Mouse (Mus musculus): ENCODE data around the gene Tmbim7. TPM values are rescaled to one million over a fixed set of nuclear protein-coding genes. Genes with fewer than 3 reads are reported as not detected.

Tmbim7 gene
- polyA plus RNA-seq, 1 experiment from 2014 or later: not detected

- 80% methylated on average over 16 of the region's 16 CpGs for WGBS
- no peaks in the 10 kb centered on the region for H3K36me3 ChIP-seq (ENCODE audit: control insufficient read depth, insufficient read depth, low read length)
- H3K27me3 ChIP-seq (ENCODE audit: control insufficient read depth, insufficient read depth, low read length): no peaks in the 10 kb centered on the region
- no peaks in the 10 kb centered on the region for H3K4me1 ChIP-seq (replicated peaks; ENCODE audit: control insufficient read depth, insufficient read depth)
- H3K4me3 ChIP-seq (ENCODE audit: low read depth, low read length): no peak overlapping the region
- no peak overlapping the region for H3K27ac ChIP-seq (replicated peaks)
- no peak for TF ChIP-seq CTCF (IDR thresholded peaks at IDR 0.05; ENCODE audit: low read depth)
- no peak overlapping the region for H3K9ac ChIP-seq (ENCODE audit: low read length)
- ATAC-seq (ENCODE audit: low FRiP score, low TSS enrichment) (no peak), DNase-seq (ENCODE audit: low spot score) (no peak)
- H3K9me3 ChIP-seq (ENCODE audit: control insufficient read depth, low read length): no peaks in the 10 kb centered on the region
- no peak overlapping the region for H3K4me2 ChIP-seq (replicated peaks; ENCODE audit: low read depth)
These were observed 19.3 kb upstream of the Tmbim7 start for GRCm38 (mm10) chr5:3631512-3632271.

GRCm38 (mm10) chr5:3632285-3632684, 18.7 kb upstream of the Tmbim7 start:
- no peak overlapping the region for H3K27ac ChIP-seq (replicated peaks)
- DNase-seq (ENCODE audit: low spot score): no peak
- H3K36me3 ChIP-seq (ENCODE audit: control insufficient read depth, insufficient read depth, low read length): no peaks in the 10 kb centered on the region
- no peak overlapping the region for H3K4me3 ChIP-seq (ENCODE audit: low read depth, low read length)
- no peak overlapping the region for H3K4me2 ChIP-seq (replicated peaks; ENCODE audit: low read depth)
- TF ChIP-seq EP300 (optimal IDR thresholded peaks at IDR 0.05) (no peak), CTCF (IDR thresholded peaks at IDR 0.05; ENCODE audit: low read depth) (no peak)
- H3K9ac ChIP-seq (ENCODE audit: low read length): no peak overlapping the region
- H3K4me1 ChIP-seq (replicated peaks; ENCODE audit: control insufficient read depth, insufficient read depth): no peaks in the 10 kb centered on the region
- H3K9me3 ChIP-seq (ENCODE audit: control insufficient read depth, low read length): no peaks in the 10 kb centered on the region
- no peak for ATAC-seq (ENCODE audit: low FRiP score, low TSS enrichment)
- H3K27me3 ChIP-seq (ENCODE audit: control insufficient read depth, insufficient read depth, low read length): no peaks in the 10 kb centered on the region
- 87% methylated on average over 5 of the region's 5 CpGs for WGBS

- DNase-seq (ENCODE audit: low spot score) (no peak), ATAC-seq (ENCODE audit: low FRiP score, low TSS enrichment) (no peak)
- no peaks in the 10 kb centered on the region for H3K36me3 ChIP-seq (ENCODE audit: control insufficient read depth, insufficient read depth, low read length)
- H3K4me3 ChIP-seq (ENCODE audit: low read depth, low read length): no peak overlapping the region
- H3K4me2 ChIP-seq (replicated peaks; ENCODE audit: low read depth): no peak overlapping the region
- TF ChIP-seq EP300 (optimal IDR thresholded peaks at IDR 0.05) (no peak), CTCF (IDR thresholded peaks at IDR 0.05; ENCODE audit: low read depth) (no peak)
- 90% methylated on average over 13 of the region's 13 CpGs for WGBS
- H3K4me1 ChIP-seq (replicated peaks; ENCODE audit: control insufficient read depth, insufficient read depth): no peaks in the 10 kb centered on the region
- no peak overlapping the region for H3K27ac ChIP-seq (replicated peaks)
- no peak overlapping the region for H3K9ac ChIP-seq (ENCODE audit: low read length)
- H3K27me3 ChIP-seq (ENCODE audit: control insufficient read depth, insufficient read depth, low read length): no peaks in the 10 kb centered on the region
- H3K9me3 ChIP-seq (ENCODE audit: control insufficient read depth, low read length): no peaks in the 10 kb centered on the region
These were observed 17.7 kb upstream of the Tmbim7 start for GRCm38 (mm10) chr5:3633315-3633714.

DNA sequence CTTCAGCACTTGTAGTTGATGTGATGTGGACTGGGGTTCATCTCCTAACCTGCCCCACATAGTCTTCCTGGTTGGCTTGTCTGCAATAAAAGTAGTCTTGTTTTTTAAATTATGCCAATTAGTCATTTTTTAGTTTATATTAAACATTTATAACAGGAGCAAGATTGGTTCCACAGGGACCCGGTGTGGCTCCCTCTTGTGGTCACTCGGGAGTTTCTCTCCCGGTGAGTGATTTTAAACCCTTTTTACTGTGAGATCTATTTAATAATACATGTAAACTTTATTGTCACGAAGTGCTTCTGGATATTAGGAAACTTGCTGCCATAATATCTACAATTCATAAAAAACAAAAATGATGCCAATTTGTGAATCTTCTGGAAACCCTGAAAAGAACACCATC, 17.0 kb upstream of the Tmbim7 start:
- WGBS: 70% methylated on average over 4 of the region's 4 CpGs
- H3K4me1 ChIP-seq (replicated peaks; ENCODE audit: control insufficient read depth, insufficient read depth): no peaks in the 10 kb centered on the region

DNA sequence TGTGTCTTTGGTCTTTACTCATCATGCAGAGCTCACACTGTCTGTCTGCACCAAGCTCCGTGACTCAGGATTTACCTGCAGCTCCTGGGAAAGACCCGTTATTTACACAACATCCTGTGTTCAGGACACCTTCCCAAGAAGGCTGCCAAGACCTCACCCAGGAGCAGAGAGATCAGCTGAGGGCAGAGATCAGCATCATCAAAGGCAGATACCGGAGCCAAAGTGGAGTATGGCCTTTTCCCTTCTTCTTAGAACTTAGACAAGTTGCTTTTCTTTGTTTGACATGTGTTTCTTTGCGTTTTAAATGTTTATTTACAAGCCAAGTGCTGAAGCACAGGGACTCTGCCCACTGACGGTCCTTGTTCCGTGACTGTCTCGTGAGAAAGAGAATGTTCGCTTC, 15.7 kb upstream of the Tmbim7 start:
- 74% methylated on average over 8 of the region's 8 CpGs for WGBS
- no peak overlapping the region for H3K27ac ChIP-seq (replicated peaks)

More for the DNA sequence above, 17.0 kb upstream of the Tmbim7 start:
- Histone ChIP-seq H3K27ac (replicated peaks) (no peak overlapping the region), H3K9me3 (ENCODE audit: control insufficient read depth, low read length) (no peaks in the 10 kb centered on the region), H3K27me3 (ENCODE audit: control insufficient read depth, insufficient read depth, low read length) (no peaks in the 10 kb centered on the region), H3K4me3 (ENCODE audit: low read depth, low read length) (no peak overlapping the region), H3K9ac (ENCODE audit: low read length) (no peak overlapping the region), H3K36me3 (ENCODE audit: control insufficient read depth, insufficient read depth, low read length) (no peaks in the 10 kb centered on the region), H3K4me2 (replicated peaks; ENCODE audit: low read depth) (no peak overlapping the region)
- ATAC-seq (ENCODE audit: low FRiP score, low TSS enrichment): no peak
- DNase-seq (ENCODE audit: low spot score): no peak
- TF ChIP-seq CTCF (IDR thresholded peaks at IDR 0.05; ENCODE audit: low read depth): peak; percentile 56
- TF ChIP-seq EP300 (optimal IDR thresholded peaks at IDR 0.05): no peak

GRCm38 (mm10) chr5:3644621-3645020, 6.4 kb upstream of the Tmbim7 start:
- Histone ChIP-seq H3K27me3 (ENCODE audit: control insufficient read depth, insufficient read depth, low read length) (no peaks in the 10 kb centered on the region), H3K9me3 (ENCODE audit: control insufficient read depth, low read length) (no peaks in the 10 kb centered on the region), H3K4me2 (replicated peaks; ENCODE audit: low read depth) (no peak overlapping the region), H3K27ac (replicated peaks) (no peak overlapping the region), H3K4me3 (ENCODE audit: low read depth, low read length) (no peak overlapping the region), H3K4me1 (replicated peaks; ENCODE audit: control insufficient read depth, insufficient read depth) (no peaks in the 10 kb centered on the region), H3K9ac (ENCODE audit: low read length) (no peak overlapping the region), H3K36me3 (ENCODE audit: control insufficient read depth, insufficient read depth, low read length) (peaks cover 12% of the 10 kb centered on the region)
- no peak for TF ChIP-seq EP300 (optimal IDR thresholded peaks at IDR 0.05)
- no peak for TF ChIP-seq CTCF (IDR thresholded peaks at IDR 0.05; ENCODE audit: low read depth)
- 94% methylated on average over 6 of the region's 6 CpGs for WGBS
- ATAC-seq (ENCODE audit: low FRiP score, low TSS enrichment): no peak
- no peak for DNase-seq (ENCODE audit: low spot score)

More for the DNA sequence above, 15.7 kb upstream of the Tmbim7 start:
- Histone ChIP-seq H3K4me3 (ENCODE audit: low read depth, low read length) (no peak overlapping the region), H3K4me2 (replicated peaks; ENCODE audit: low read depth) (no peak overlapping the region), H3K9ac (ENCODE audit: low read length) (no peak overlapping the region), H3K27me3 (ENCODE audit: control insufficient read depth, insufficient read depth, low read length) (no peaks in the 10 kb centered on the region), H3K36me3 (ENCODE audit: control insufficient read depth, insufficient read depth, low read length) (0 out of 2 replicates have a peak, but pooled peaks cover 2% of the 10 kb centered on the region), H3K4me1 (replicated peaks; ENCODE audit: control insufficient read depth, insufficient read depth) (no peaks in the 10 kb centered on the region), H3K9me3 (ENCODE audit: control insufficient read depth, low read length) (no peaks in the 10 kb centered on the region)
- no peak for DNase-seq (ENCODE audit: low spot score)
- TF ChIP-seq EP300 (optimal IDR thresholded peaks at IDR 0.05) (no peak), CTCF (IDR thresholded peaks at IDR 0.05; ENCODE audit: low read depth) (no peak)
- ATAC-seq (ENCODE audit: low FRiP score, low TSS enrichment): no peak
